Mouse (Mus musculus): Measurements from ENCODE around the gene Tmcc1. TPM values are rescaled to one million over a fixed set of nuclear protein-coding genes. Genes with fewer than 3 reads are reported as not detected.

The Tmcc1 gene
- polyA plus RNA-seq, 1 experiment from 2014 or later: 35.0 TPM

DNA sequence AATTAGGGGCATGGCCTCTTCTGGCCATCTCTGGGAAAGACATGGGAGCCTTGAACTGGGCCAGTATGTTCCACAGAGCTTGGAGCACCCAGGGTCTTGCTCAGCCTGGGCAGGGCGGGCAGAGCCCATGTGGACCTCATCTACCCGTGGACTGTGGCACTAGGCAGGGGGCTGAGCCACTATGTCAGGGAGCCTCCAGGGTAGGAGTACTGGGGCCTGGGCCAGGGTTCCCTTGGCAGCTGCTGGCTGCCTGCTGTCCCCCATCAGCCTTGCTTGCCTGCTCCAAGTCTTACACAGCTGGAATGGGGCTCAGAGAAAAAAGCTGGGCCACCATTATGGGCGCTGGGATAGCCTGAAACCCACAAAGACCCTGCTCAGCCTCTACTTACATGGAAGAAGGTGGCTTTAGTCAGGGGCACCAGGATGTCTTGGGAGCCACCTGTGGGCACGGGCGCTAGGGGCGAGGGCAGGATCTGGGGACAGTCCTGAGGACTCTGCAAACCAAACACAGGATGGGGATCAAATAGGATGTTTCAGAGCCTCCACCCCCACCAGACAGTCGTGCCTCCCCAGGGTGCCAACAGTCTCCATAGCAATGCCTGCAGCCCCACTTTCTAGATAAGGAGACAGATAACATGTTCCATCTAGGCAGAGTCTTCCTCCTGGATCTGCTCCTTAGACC lies 221.1 kb downstream of the Tmcc1 start:
- no peaks in the 10 kb centered on the region for H3K9me3 ChIP-seq
- H3K4me3 ChIP-seq: no peak overlapping the region
- peaks cover 48% of the 10 kb centered on the region for H3K4me1 ChIP-seq (replicated peaks)
- H3K4me2 ChIP-seq: no peak overlapping the region
- H3K9ac ChIP-seq: no peak overlapping the region
- WGBS: 76% methylated on average over 7 of the region's 7 CpGs
- peak overlapping the region; percentile 44; the same call in 1 of the 2 replicates for H3K27ac ChIP-seq
- no peaks in the 10 kb centered on the region for H3K36me3 ChIP-seq
- peak; percentile 25; the same call in 1 of the 2 replicates for ATAC-seq (ENCODE audit: low FRiP score)
- H3K27me3 ChIP-seq: 0 out of 2 replicates have a peak, but pooled peaks cover 6% of the 10 kb centered on the region

DNA sequence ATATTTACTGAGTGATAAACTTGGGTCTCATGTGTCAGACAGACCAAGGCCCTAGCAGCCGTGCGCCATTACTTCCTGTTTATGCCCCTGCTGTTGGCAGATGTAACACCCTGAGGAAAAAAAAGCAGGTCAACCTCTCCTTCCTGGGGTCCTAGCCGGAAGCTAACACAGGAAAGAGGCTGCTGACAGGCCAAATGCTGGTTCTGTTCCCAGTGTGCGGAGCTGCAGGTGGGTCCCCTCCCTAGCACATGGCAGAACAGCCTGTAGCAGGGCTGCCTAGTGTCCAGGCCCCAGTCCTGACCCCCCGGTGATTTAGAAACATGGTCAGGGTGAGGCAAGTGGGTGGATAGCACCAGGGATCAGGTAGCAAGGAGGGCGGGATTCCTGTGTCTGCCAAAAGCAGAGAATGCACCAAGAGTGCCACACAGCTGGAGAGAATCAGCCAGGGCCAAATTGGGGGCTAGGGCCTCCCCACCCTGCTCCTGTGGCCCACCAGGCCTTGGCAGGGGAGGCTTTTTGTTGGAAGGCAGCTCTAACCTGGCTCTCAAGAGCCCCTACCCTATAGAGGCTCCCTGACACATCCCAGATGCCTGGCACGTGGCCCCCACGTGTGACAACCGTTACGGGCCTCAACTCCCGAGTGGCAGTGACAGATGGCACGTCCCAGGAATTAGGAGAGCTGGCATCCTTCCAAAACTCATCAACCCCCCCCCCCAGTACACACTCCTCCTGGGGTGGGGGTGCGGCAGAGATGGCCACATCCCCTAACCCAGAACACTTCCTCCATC lies 221.8 kb downstream of the Tmcc1 start:
- Histone ChIP-seq H3K27ac (peak overlapping the region; percentile 44; the same call in 1 of the 2 replicates), H3K4me3 (no peak overlapping the region), H3K27me3 (0 out of 2 replicates have a peak, but pooled peaks cover 6% of the 10 kb centered on the region), H3K4me2 (no peak overlapping the region), H3K4me1 (replicated peaks) (peaks cover 48% of the 10 kb centered on the region), H3K36me3 (no peaks in the 10 kb centered on the region), H3K9ac (no peak overlapping the region), H3K9me3 (no peaks in the 10 kb centered on the region)
- WGBS: 50% methylated on average over 13 of the region's 13 CpGs
- ATAC-seq (ENCODE audit: low FRiP score): peak; percentile 33; the same call in 1 of the 2 replicates

DNA sequence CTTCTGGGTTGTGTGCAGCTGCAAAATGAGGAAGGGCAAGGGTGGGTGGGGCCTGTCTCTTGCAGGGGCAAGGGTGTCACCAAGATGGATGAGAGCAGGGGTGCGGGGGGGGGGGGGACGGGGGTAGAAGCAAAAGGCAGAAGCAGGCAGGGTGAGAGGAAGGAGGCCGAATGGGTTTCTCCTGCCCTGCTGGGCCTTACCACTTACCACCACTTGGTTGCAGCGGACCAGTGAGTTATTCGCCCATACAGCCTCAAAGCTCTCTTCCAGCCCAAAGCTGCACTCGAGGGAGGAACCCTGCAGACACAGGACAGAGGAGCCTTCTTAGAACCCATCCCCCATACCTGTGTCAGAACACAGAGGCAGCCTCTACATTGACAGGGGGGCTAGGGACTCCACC lies 223.3 kb downstream of the Tmcc1 start:
- ATAC-seq (ENCODE audit: low FRiP score): no peak
- WGBS: 55% methylated on average over 4 of the region's 6 CpGs
- no peak overlapping the region for H3K9ac ChIP-seq
- no peak overlapping the region for H3K4me2 ChIP-seq
- H3K9me3 ChIP-seq: no peaks in the 10 kb centered on the region
- 0 out of 2 replicates have a peak, but pooled peaks cover 6% of the 10 kb centered on the region for H3K27me3 ChIP-seq
- H3K36me3 ChIP-seq: no peaks in the 10 kb centered on the region
- no peak overlapping the region for H3K27ac ChIP-seq
- H3K4me3 ChIP-seq: no peak overlapping the region
- peaks cover 48% of the 10 kb centered on the region for H3K4me1 ChIP-seq (replicated peaks)

DNA sequence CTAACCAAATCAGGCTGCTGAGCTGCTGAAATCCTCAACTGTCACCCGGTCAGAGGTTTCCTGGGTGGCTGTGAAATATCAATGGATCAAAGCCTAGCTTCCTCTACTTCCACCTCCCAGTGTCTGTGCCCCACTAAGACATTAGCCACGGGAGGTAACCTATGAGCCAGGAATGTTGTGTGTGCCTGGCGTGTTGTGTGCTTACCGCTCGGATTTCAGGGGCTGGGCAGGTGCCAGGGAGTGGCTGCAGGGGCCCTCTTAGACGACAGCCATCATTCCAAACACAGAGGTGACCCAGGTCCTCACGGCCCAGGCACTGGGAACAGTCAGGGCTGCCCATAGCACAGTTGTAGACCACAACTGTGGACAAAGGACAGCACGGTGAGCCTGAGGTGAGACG lies 224.2 kb downstream of the Tmcc1 start:
- H3K27me3 ChIP-seq: 0 out of 2 replicates have a peak, but pooled peaks cover 7% of the 10 kb centered on the region
- no peak for ATAC-seq (ENCODE audit: low FRiP score)
- no peak overlapping the region for H3K4me3 ChIP-seq
- 74% methylated on average over 9 of the region's 9 CpGs for WGBS
- H3K4me1 ChIP-seq (replicated peaks): peaks cover 43% of the 10 kb centered on the region
- no peaks in the 10 kb centered on the region for H3K9me3 ChIP-seq
- no peak overlapping the region for H3K27ac ChIP-seq
- H3K36me3 ChIP-seq: no peaks in the 10 kb centered on the region
- H3K9ac ChIP-seq: no peak overlapping the region; the same call in 1 of the 2 replicates
- H3K4me2 ChIP-seq: no peak overlapping the region

GRCm38 (mm10) chr6:115968700-115969099 lies 224.6 kb downstream of the Tmcc1 start:
- Histone ChIP-seq H3K36me3 (no peaks in the 10 kb centered on the region), H3K9ac (no peak overlapping the region; the same call in 1 of the 2 replicates), H3K27me3 (0 out of 2 replicates have a peak, but pooled peaks cover 11% of the 10 kb centered on the region), H3K9me3 (no peaks in the 10 kb centered on the region), H3K4me1 (replicated peaks) (peaks cover 39% of the 10 kb centered on the region), H3K27ac (no peak overlapping the region), H3K4me2 (no peak overlapping the region), H3K4me3 (no peak overlapping the region)
- no peak for ATAC-seq (ENCODE audit: low FRiP score)
- WGBS: 77% methylated on average over 6 of the region's 6 CpGs

Other genes with a start within 250 kb of the Tmcc1 start
- not detected in 2 replicates for gene H1foo, start 248.5 kb downstream of the Tmcc1 start, polyA plus RNA-seq (2015; fragmentation: Nextera tagmentation; extraction: Ambion mirVana)
- gene Plxnd1, start 198.5 kb downstream of the Tmcc1 start, polyA plus RNA-seq (2015; fragmentation: Nextera tagmentation; extraction: Ambion mirVana): 9.1 and 11.3 TPM in 2 replicates
- gene Washc2, start 14.6 kb upstream of the Tmcc1 start, polyA plus RNA-seq (2015; fragmentation: Nextera tagmentation; extraction: Ambion mirVana): 66.1 and 70.9 TPM in 2 replicates
- 7.0 and 8.3 TPM in 2 replicates for gene Zfand4, start 70.7 kb upstream of the Tmcc1 start, polyA plus RNA-seq (2015; fragmentation: Nextera tagmentation; extraction: Ambion mirVana)
- gene March8, start 144.5 kb upstream of the Tmcc1 start, polyA plus RNA-seq (2015; fragmentation: Nextera tagmentation; extraction: Ambion mirVana): 62.9 and 70.6 TPM in 2 replicates